Mouse (Mus musculus) kidney, embryonic 16.5 days (tissue): Measurements from ENCODE around the gene Tbpl2. TPM values are rescaled to one million over a fixed set of nuclear protein-coding genes. Genes with fewer than 3 reads are reported as not detected.
A peak's percentile ranks its signal among the peaks of the same experiment; 100 is the strongest.

ENCODE experiments used
- ATAC-seq: fragments of 200-750 bp; cut with Nextera tagmentation; 2 replicates; pipeline ENCODE4 v1.8.0; 2017; ENCODE audit warnings: moderate TSS enrichment; ENCODE audit not compliant: low FRiP score, low TSS enrichment
- H3K27ac ChIP-seq: fragments of 300-500 bp; sonication (generic); 2 replicates; pipeline ENCODE4 v1.5.1; 2014; ENCODE audit warnings: low read length
- H3K27me3 ChIP-seq: fragments of 300-500 bp; sonication (generic); 2 replicates; pipeline ENCODE4 v1.6.1; 2014; ENCODE audit warnings: low read length, control low read depth, mixed read lengths; ENCODE audit not compliant: insufficient read depth
- H3K36me3 ChIP-seq: fragments of 300-500 bp; sonication (generic); 2 replicates; pipeline ENCODE4 v1.6.1; 2014; ENCODE audit warnings: low read length, control low read depth, mixed read lengths; ENCODE audit not compliant: insufficient read depth
- H3K4me1 ChIP-seq: fragments of 300-500 bp; sonication (generic); 2 replicates; pipeline ENCODE4 v1.6.1; 2014; ENCODE audit warnings: low read length, control low read depth, mixed read lengths; ENCODE audit not compliant: insufficient read depth
- H3K4me2 ChIP-seq: fragments of 300-500 bp; sonication (generic); replicated peaks from 2 replicates; pipeline ENCODE4 v1.6.1; 2014; ENCODE audit warnings: low read depth, low read length
- H3K4me3 ChIP-seq: fragments of 300-500 bp; sonication (generic); 2 replicates; pipeline ENCODE4 v1.5.1; 2014; ENCODE audit warnings: mild to moderate bottlenecking, low read length
- H3K9ac ChIP-seq: fragments of 300-500 bp; sonication (generic); replicated peaks from 2 replicates; pipeline ENCODE4 v1.6.1; 2014; ENCODE audit warnings: low read length
- H3K9me3 ChIP-seq: fragments of 300-500 bp; sonication (generic); 2 replicates; pipeline ENCODE4 v1.6.1; 2016; ENCODE audit warnings: low read length, control low read depth
- WGBS: fragments of 180-500 bp; shearing (Covaris S2); extraction: QIAGEN DNeasy Blood & Tissue Kit; methylation state at CpG from one replicate; pipeline ENCODE4 v1.1.7; 2014; 5-methylcytosine and 5-hydroxymethylcytosine counted together
- polyA plus RNA-seq: library from polyadenylated mRNA; unstranded; fragments of >200 nt; fragmentation: Nextera tagmentation; extraction: Ambion mirVana; gene quantifications from 2 replicates; pipeline ENCODE4 v1.2.1, GENCODE M21; 2015

Gene Tbpl2
- polyA plus RNA-seq, result not detected in 2 replicates

GRCm38 (mm10) chr2:24096495-24096894 lies at the start of gene Tbpl2:
Gene Tbpl2 (minus strand): TSS chr2:24096595.
- ATAC-seq, result no peak
- H3K9me3 ChIP-seq, result no peaks in the 10 kb centered on the region
- H3K4me1 ChIP-seq, result no peaks in the 10 kb centered on the region
- H3K27ac ChIP-seq, result no peak within 1 kb of the TSS
- H3K36me3 ChIP-seq, result no peaks in the 10 kb centered on the region
- H3K27me3 ChIP-seq, result no peaks in the 10 kb centered on the region
- H3K4me3 ChIP-seq, result no peak within 1 kb of the TSS
- H3K9ac ChIP-seq, result no peak within 1 kb of the TSS
- WGBS, result 78% methylated on average over 4 of the region's 4 CpGs
- no peak within 1 kb of the TSS for H3K4me2 ChIP-seq

GRCm38 (mm10) chr2:24134373-24134772 lies 38.0 kb upstream of the Tbpl2 start:
- WGBS, result 89% methylated on average over 1 of the region's 1 CpGs
- no peaks in the 10 kb centered on the region for H3K4me1 ChIP-seq
- no peak overlapping the region for H3K27ac ChIP-seq
- H3K4me2 ChIP-seq, result no peak overlapping the region
- no peaks in the 10 kb centered on the region for H3K36me3 ChIP-seq
- H3K4me3 ChIP-seq, result no peak overlapping the region
- no peak for ATAC-seq
- H3K9me3 ChIP-seq, result no peaks in the 10 kb centered on the region
- no peak overlapping the region for H3K9ac ChIP-seq
- H3K27me3 ChIP-seq, result no peaks in the 10 kb centered on the region

- no peak for ATAC-seq
- H3K36me3 ChIP-seq, result no peaks in the 10 kb centered on the region
- no peak overlapping the region for H3K4me2 ChIP-seq
Measured at GRCm38 (mm10) chr2:24109085-24109484, 12.7 kb upstream of the Tbpl2 start.

DNA sequence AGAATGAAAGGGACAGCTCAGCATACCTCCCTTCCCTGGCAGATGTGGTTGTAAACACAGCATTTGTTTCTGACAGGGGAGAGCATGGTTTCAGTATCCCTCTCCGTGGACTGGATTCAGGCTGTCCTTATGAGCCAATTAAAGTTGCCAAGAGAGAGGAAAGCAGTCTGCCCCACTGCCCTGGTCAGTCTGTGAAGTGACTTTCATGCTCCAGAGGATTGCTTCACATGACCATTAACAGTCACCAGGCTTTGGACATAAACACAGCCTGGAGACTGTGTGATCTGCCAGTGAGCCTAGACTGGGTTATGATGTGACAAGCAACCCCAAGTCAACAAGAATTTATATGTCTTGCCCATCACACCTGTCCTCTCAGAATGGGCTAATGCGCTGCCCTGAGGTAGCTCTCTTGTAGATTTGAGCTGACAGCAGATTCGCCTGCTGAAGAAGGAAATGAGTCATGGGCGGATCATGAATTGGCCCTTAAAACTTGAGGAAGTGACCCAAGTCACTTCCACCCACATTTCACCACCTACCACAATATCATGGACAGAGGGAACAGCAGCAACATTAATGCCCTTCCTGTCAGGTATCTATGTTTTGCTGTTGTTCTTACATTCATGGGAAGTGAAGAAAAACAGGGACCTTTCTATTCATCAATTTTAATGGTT lies 7.4 kb upstream of the Tbpl2 start:
- WGBS, result 72% methylated on average over 4 of the region's 4 CpGs
- no peaks in the 10 kb centered on the region for H3K27me3 ChIP-seq
- H3K4me3 ChIP-seq, result no peak overlapping the region
- no peak for ATAC-seq
- no peaks in the 10 kb centered on the region for H3K36me3 ChIP-seq
- H3K4me2 ChIP-seq, result no peak overlapping the region
- H3K9ac ChIP-seq, result no peak overlapping the region
- no peaks in the 10 kb centered on the region for H3K9me3 ChIP-seq
- H3K4me1 ChIP-seq, result no peaks in the 10 kb centered on the region
- no peak overlapping the region for H3K27ac ChIP-seq

More at GRCm38 (mm10) chr2:24109085-24109484, 12.7 kb upstream of the Tbpl2 start:
- Histone ChIP-seq H3K27me3 (no peaks in the 10 kb centered on the region), H3K4me3 (no peak overlapping the region), H3K4me1 (no peaks in the 10 kb centered on the region), H3K9ac (no peak overlapping the region), H3K27ac (no peak overlapping the region), H3K9me3 (no peaks in the 10 kb centered on the region)

DNA sequence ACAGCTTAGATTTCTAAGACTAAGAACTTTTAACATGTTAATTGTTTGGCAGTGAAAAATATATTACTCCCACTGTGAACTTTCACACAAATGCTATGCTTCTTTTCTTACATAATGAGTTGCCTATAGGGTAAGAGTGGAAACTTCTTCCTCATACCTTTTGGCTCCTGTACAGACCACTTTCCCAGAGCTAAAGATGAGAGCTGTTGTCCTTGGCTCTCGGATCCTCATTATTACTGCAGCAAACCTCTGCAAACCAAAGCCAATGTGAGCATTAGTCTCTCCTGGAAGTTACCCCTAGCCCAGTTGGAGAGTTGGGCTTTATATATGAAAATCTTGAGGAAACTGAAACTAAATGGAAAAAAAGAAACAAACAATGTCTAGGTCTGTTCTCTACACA lies 5.5 kb downstream of the Tbpl2 start:
- 79% methylated on average over 1 of the region's 1 CpGs for WGBS
- Histone ChIP-seq H3K4me3 (no peak overlapping the region), H3K27ac (no peak overlapping the region), H3K9ac (no peak overlapping the region), H3K27me3 (no peaks in the 10 kb centered on the region), H3K9me3 (no peaks in the 10 kb centered on the region), H3K4me1 (no peaks in the 10 kb centered on the region), H3K36me3 (no peaks in the 10 kb centered on the region), H3K4me2 (no peak overlapping the region)
- ATAC-seq, result no peak

DNA sequence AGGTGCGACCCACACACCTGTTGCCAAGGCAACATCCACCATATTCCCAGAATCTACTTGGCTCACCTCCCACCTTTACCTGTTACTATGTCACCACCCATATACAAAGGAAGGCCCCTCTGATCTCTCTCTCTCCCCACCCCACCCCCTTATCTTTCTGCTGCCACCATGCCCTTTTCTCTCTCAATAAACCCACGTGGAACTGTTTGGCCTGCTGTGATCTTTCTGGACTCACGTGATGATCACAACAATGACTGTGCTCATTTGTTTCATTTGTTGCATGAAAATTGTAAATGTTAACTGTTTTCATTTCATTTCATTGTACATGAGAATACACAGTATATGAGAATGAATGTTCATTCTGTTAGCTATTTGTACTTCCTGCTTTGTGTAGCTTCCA lies 45.9 kb downstream of the Tbpl2 start:
- Histone ChIP-seq H3K4me1 (no peaks in the 10 kb centered on the region), H3K36me3 (no peaks in the 10 kb centered on the region), H3K4me2 (no peak overlapping the region), H3K4me3 (no peak overlapping the region), H3K9me3 (no peaks in the 10 kb centered on the region), H3K9ac (no peak overlapping the region), H3K27ac (no peak overlapping the region), H3K27me3 (no peaks in the 10 kb centered on the region)
- ATAC-seq, result no peak
- WGBS, result 87% methylated on average over 3 of the region's 3 CpGs

GRCm38 (mm10) chr2:24049344-24049990 lies 46.9 kb downstream of the Tbpl2 start, which contains the start of gene Hnmt:
Gene Hnmt (minus strand): TSS chr2:24049394.
- no peaks in the 10 kb centered on the region for H3K36me3 ChIP-seq
- no peak for ATAC-seq
- WGBS, result 49% methylated on average over 7 of the region's 7 CpGs
- H3K9ac ChIP-seq, result peak within 1 kb of the TSS; percentile 52; the same call in 1 of the 2 replicates
- peak within 1 kb of the TSS; percentile 23; the same call in 1 of the 2 replicates for H3K27ac ChIP-seq
- H3K4me1 ChIP-seq, result no peaks in the 10 kb centered on the region
- peak within 1 kb of the TSS; percentile 57 for H3K4me2 ChIP-seq
- H3K9me3 ChIP-seq, result no peaks in the 10 kb centered on the region
- no peaks in the 10 kb centered on the region for H3K27me3 ChIP-seq
- H3K4me3 ChIP-seq, result peak within 1 kb of the TSS; percentile 35

GRCm38 (mm10) chr2:24048480-24049097 lies 47.8 kb downstream of the Tbpl2 start:
- Histone ChIP-seq H3K36me3 (no peaks in the 10 kb centered on the region), H3K4me3 (peak overlapping the region; percentile 35), H3K4me2 (peak overlapping the region; percentile 57), H3K9ac (peak overlapping the region; percentile 52; the same call in 1 of the 2 replicates), H3K4me1 (no peaks in the 10 kb centered on the region), H3K9me3 (no peaks in the 10 kb centered on the region), H3K27ac (peak overlapping the region; percentile 23; the same call in 1 of the 2 replicates), H3K27me3 (no peaks in the 10 kb centered on the region)
- peak; percentile 86; the same call in 1 of the 2 replicates for ATAC-seq
- 15% methylated on average over 16 of the region's 16 CpGs for WGBS

DNA sequence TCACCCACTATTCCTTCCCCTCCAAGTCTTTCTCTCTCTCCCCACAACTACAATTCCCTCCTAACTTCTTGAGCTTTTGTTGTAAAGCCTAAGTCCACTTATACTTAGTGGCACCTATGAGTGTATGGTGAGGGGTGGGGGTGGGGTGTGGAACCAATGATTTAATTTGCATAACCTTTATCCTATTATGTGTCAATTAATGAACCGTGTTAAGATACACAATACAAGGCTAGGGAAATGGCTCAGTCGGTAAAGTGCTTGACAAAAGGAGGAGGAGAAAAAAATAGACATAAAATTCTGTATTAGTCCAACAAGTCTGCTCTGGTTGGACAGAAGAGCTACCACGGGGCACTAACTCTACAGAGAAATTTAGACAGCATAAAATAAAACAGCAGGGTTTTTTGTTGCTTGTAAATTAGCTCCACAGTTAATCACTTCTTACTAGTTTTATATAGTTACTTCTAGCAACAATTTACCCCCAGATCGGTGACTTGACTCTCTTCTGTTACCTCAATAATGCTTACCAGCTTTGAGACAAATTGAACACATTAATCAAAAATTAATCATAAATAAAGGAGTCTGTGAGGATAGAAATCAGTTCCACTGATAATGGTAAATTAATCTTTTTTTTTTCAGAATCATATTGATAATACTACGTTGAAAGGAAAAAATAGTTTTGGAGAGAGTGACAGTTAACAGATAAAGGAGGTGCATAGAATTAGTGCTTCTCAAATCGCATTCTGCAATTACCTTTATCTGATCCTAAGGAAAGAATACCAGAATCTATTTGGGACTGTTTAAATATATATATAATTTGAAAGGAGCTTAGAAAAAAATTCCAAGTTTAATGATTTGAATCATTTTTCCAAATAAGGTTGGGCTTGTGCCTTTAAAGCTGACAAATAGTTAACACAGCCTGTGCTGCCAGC lies 48.6 kb downstream of the Tbpl2 start:
- no peaks in the 10 kb centered on the region for H3K4me1 ChIP-seq
- H3K4me3 ChIP-seq, result peak overlapping the region; percentile 35
- no peak overlapping the region for H3K27ac ChIP-seq
- WGBS, result 68% methylated on average over 6 of the region's 6 CpGs
- no peaks in the 10 kb centered on the region for H3K36me3 ChIP-seq
- H3K4me2 ChIP-seq, result peak overlapping the region; percentile 57
- ATAC-seq, result no peak
- H3K27me3 ChIP-seq, result no peaks in the 10 kb centered on the region
- no peaks in the 10 kb centered on the region for H3K9me3 ChIP-seq
- peak overlapping the region; percentile 52; the same call in 1 of the 2 replicates for H3K9ac ChIP-seq
